Mouse (Mus musculus) lung, adult 10 weeks (tissue): ENCODE measurements around the gene Gm8050. TPM values are rescaled to one million over a fixed set of nuclear protein-coding genes. Genes with fewer than 3 reads are reported as not detected.

Source experiments
- polyA plus RNA-seq: library from polyadenylated mRNA; stranded (reverse); fragments of 350-450 nt; fragmentation: Illumina TruSeq; extraction: RNeasy Lipid Tissue Mini Kit (QIAGEN cat#74804); gene quantifications from one replicate; pipeline ENCODE4 v1.2.3, GENCODE M21; 2014; ENCODE audit warnings: low read depth, low replicate concordance; ENCODE audit not compliant: insufficient read depth

Gene Gm8050
- polyA plus RNA-seq: not detected

DNA sequence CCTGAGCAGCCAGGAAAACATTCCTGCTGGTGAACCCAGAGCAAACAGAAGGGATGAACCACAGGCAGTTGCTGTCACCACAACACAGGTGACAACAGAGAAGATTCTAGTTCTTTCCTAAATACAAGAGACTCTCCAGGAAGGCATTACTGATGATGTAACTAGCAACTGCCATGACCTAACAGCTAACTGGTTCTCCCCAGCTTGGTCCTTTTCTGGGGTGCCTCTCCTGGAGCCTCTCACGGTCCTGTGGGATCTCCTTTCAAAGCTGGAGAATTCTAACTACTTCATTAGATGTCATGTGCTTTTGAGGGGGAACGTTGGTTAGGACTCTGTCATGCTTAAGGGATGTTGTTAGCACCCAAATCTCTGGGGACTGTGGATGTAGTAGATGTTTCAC is at the start of gene Gm8050:
Gm8050 (minus strand) TSS at position 101 of the 400 bp plus-strand sequence.

DNA sequence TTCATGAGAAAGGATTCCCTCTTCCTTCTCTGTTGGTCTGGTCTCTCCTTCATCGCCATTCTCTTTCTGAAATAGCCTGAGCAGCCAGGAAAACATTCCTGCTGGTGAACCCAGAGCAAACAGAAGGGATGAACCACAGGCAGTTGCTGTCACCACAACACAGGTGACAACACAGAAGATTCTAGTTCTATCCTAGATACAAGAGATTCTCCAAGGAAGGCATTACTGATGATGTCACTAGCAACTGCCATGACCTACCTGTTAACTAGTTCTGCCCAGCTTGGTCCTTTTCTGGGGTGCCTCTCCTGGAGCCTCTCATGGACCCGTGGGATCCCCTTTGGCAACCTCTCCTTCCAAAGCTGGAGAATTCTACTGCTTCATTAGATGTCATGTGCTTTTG is 22.2 kb upstream of the Gm8050 start, which contains the start of gene Gm3636:
Gm3636 (minus strand) TSS at position 101 of the 400 bp plus-strand sequence.

DNA sequence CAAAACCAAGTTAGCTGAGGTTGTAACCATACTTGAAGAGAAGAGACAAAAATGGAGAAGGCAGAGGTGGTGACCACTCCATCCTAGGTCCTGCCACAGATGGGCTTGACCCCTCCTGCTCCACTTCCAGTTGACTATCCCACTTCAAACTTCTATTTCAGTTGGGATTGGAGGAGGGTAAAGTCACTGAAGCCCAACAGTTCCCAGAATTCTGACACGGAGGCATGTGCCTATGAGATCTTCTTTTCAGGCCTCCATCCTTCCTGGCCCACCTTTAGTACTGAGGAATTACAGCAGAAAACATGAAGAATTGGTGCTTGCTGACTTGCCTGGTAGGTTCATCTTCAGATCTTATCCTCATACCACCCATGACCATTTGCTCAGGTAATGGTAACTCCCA is 36.0 kb downstream of the Gm8050 start, which contains the start of gene Gm10251:
Gm10251 (minus strand) TSS at position 101 of the 400 bp plus-strand sequence.

Other genes with a start within 250 kb of the Gm8050 start
- gene Gm8356, start 183.0 kb downstream of the Gm8050 start, polyA plus RNA-seq: not detected
- not detected for gene Gm3629, start 129.6 kb downstream of the Gm8050 start, polyA plus RNA-seq
- gene Gm3460, start 97.8 kb downstream of the Gm8050 start, polyA plus RNA-seq: not detected
- not detected for gene Gm10251, start 36.1 kb downstream of the Gm8050 start, polyA plus RNA-seq
- gene Gm3636, start 22.1 kb upstream of the Gm8050 start, polyA plus RNA-seq: 0.85 TPM
- not detected for gene Gm8362, start 54.2 kb upstream of the Gm8050 start, polyA plus RNA-seq
- not detected for gene Gm3642, start 120.1 kb upstream of the Gm8050 start, polyA plus RNA-seq
- not detected for gene Gm3667, start 169.7 kb upstream of the Gm8050 start, polyA plus RNA-seq